8 mouse cellular contexts compared by ENCODE assay signal in genomic region chrX:60403062-60403763, GRCm38 (mm10).
A peak's percentile ranks its signal among the peaks of the same experiment; 100 is the strongest.
DNase-seq lines count a peak whose midpoint lies in the region; ATAC-seq and TF ChIP-seq lines count a peak whose summit lies in the region.

No protein-coding gene starts in this region.

- no peak for TF ChIP-seq EP300 in MEL (IDR thresholded peaks at IDR 0.05; ENCODE audit: low read depth in 1 of 2, low read length in 2 of 2)

- H3K27ac ChIP-seq in MEL (ENCODE audit: control insufficient read depth, low read depth, low read length) = peak overlapping the region; percentile 62
- H3K27ac ChIP-seq in heart, embryonic 10.5 days = peak overlapping the region; percentile 86
- 0 out of 2 replicates have a peak overlapping the region, but pooled peaks have one; percentile 10 for H3K27ac ChIP-seq in kidney, embryonic 16.5 days (ENCODE audit: low read length)

- peak overlapping the region; percentile 98 for H3ac ChIP-seq in C2C12 (ENCODE audit: control insufficient read depth, insufficient read length, low read depth)

- intact Hi-C loops in left cerebral cortex, postnatal 14 days (cut with DNase I) = loop anchor here (5.0 kb wide), 2 partner anchors 376 to 1226 kb away; no protein-coding TSS in a partner anchor

- H3K79me3 ChIP-seq in C2C12 (ENCODE audit: low read depth) = peaks cover 10% of the 10 kb centered on the region

- TF ChIP-seq CTCF in C2C12 (IDR thresholded peaks at IDR 0.05; ENCODE audit: control insufficient read depth, insufficient read depth, insufficient read length) = no peak
- no peak for TF ChIP-seq CTCF in MEL (IDR thresholded peaks at IDR 0.05 in 2 of 3, conservative IDR thresholded peaks at IDR 0.05 in 1 of 3; ENCODE audit: control insufficient read depth in 1 of 3, insufficient read depth in 1 of 3, low read depth in 2 of 3, low read length in 3 of 3, poor library complexity in 1 of 3, severe bottlenecking in 1 of 3)

- WGBS in heart, embryonic 10.5 days = 13% methylated on average over 44 of the region's 46 CpGs
- WGBS in kidney, embryonic 16.5 days = 27% methylated on average over 44 of the region's 46 CpGs

- no peak for TF ChIP-seq RAD21 in MEL (IDR thresholded peaks at IDR 0.05; ENCODE audit: low read depth, low read length)

- peak overlapping the region; percentile 95 for H3K9ac ChIP-seq in MEL (ENCODE audit: control insufficient read depth, low read depth, low read length, poor library complexity, severe bottlenecking)
- peak overlapping the region; percentile 67 for H3K9ac ChIP-seq in kidney, embryonic 16.5 days (replicated peaks; ENCODE audit: low read length)

- ATAC-seq in kidney, embryonic 16.5 days (ENCODE audit: low FRiP score, low TSS enrichment) = peak; percentile 5; the same call in 1 of the 2 replicates

- no peak for TF ChIP-seq POLR2A in MEL (IDR thresholded peaks at IDR 0.05; ENCODE audit: control insufficient read depth in 1 of 2, insufficient read depth in 1 of 2, low read depth in 1 of 2, low read length in 2 of 2, poor library complexity in 1 of 2)

- H3K9me3 ChIP-seq in MEL (replicated peaks; ENCODE audit: insufficient read depth, low read length) = no peaks in the 10 kb centered on the region
- H3K9me3 ChIP-seq in heart, embryonic 10.5 days = no peaks in the 10 kb centered on the region
- no peaks in the 10 kb centered on the region for H3K9me3 ChIP-seq in kidney, embryonic 16.5 days (ENCODE audit: low read length)

- H3K4me2 ChIP-seq in kidney, embryonic 16.5 days (replicated peaks; ENCODE audit: low read depth, low read length) = peak overlapping the region; percentile 60

- peaks cover 8% of the 10 kb centered on the region for H3K79me2 ChIP-seq in C2C12 (ENCODE audit: control insufficient read depth, insufficient read depth)
- peaks cover 27% of the 10 kb centered on the region for H3K79me2 ChIP-seq in MEL (ENCODE audit: control insufficient read depth, insufficient read depth, low read length, poor library complexity)

- H3K4me1 ChIP-seq in MEL (ENCODE audit: control insufficient read depth in 1 of 2, insufficient read depth in 2 of 2, low read length in 2 of 2) = peaks cover 0 to 8% of the 10 kb centered on the region in 2 experiments; a peak in 2 of 4 replicates
- no peaks in the 10 kb centered on the region for H3K4me1 ChIP-seq in heart, embryonic 10.5 days
- H3K4me1 ChIP-seq in kidney, embryonic 16.5 days (ENCODE audit: insufficient read depth, low read length) = no peaks in the 10 kb centered on the region

- H3K4me3 ChIP-seq in C2C12 (ENCODE audit: insufficient read depth, poor library complexity, severe bottlenecking) (peak overlapping the region; percentile 34), MEL (ENCODE audit: control insufficient read depth in 1 of 2, insufficient read depth in 1 of 2, low read depth in 2 of 2, low read length in 2 of 2) (peak overlapping the region; percentile 80 to 90)
- H3K4me3 ChIP-seq in heart, embryonic 10.5 days = peak overlapping the region; percentile 73
- peak overlapping the region; percentile 68 for H3K4me3 ChIP-seq in kidney, embryonic 16.5 days (ENCODE audit: low read length)

- H3K36me3 ChIP-seq in C2C12 (ENCODE audit: control insufficient read depth, insufficient read depth) = no peaks in the 10 kb centered on the region
- peaks cover 0 to 12% of the 10 kb centered on the region in 2 experiments; a peak in 2 of 4 replicates for H3K36me3 ChIP-seq in MEL (ENCODE audit: control insufficient read depth in 1 of 2, insufficient read depth in 2 of 2, low read length in 2 of 2)
- H3K36me3 ChIP-seq in heart, embryonic 10.5 days = no peaks in the 10 kb centered on the region
- no peaks in the 10 kb centered on the region for H3K36me3 ChIP-seq in kidney, embryonic 16.5 days (ENCODE audit: insufficient read depth, low read length)

- DNase-seq in MEL (ENCODE audit: low read depth, low spot score) = peak; percentile 31
- peak; percentile 15 for DNase-seq in embryo, embryonic 10.5 days (ENCODE audit: low spot score)
- DNase-seq in heart, embryonic 10.5 days (ENCODE audit: low spot score) = peak; percentile 71
- DNase-seq in lung, postnatal 4 days = peak; percentile 17
- DNase-seq in spleen, postnatal 14 days (ENCODE audit: low spot score in 2 of 2) = peak; percentile 7 to 32
- no peak for DNase-seq in left cerebral cortex, postnatal 14 days (ENCODE audit: low spot score in 2 of 2)

- H3K27me3 ChIP-seq in C2C12 (ENCODE audit: control insufficient read depth, insufficient read depth, insufficient read length) (no peaks in the 10 kb centered on the region), MEL (ENCODE audit: control insufficient read depth in 1 of 2, insufficient read depth in 2 of 2, low read length in 2 of 2) (no peaks in the 10 kb centered on the region)
- H3K27me3 ChIP-seq in heart, embryonic 10.5 days (ENCODE audit: insufficient read depth, poor library complexity, severe bottlenecking) = peaks cover 13% of the 10 kb centered on the region
- no peaks in the 10 kb centered on the region for H3K27me3 ChIP-seq in kidney, embryonic 16.5 days (ENCODE audit: insufficient read depth, low read length)

TF ChIP-seq in C2C12, 6 proteins besides CTCF, POLR2A, EP300 and RAD21:
- TF ChIP-seq USF1 (IDR thresholded peaks at IDR 0.05; ENCODE audit: low read depth) (no peak), CEBPB (IDR thresholded peaks at IDR 0.05; ENCODE audit: low read depth) (no peak)

TF ChIP-seq in MEL, 35 proteins besides CTCF, POLR2A, EP300 and RAD21:
- TF ChIP-seq USF1 (IDR thresholded peaks at IDR 0.05; ENCODE audit: low read depth, low read length) (no peak), MAX (IDR thresholded peaks at IDR 0.05; ENCODE audit: low read length) (peak; percentile 30; the same call in 1 of the 2 replicates), POLR2AphosphoS2 (IDR thresholded peaks at IDR 0.05; ENCODE audit: low read length) (no peak), MYC (IDR thresholded peaks at IDR 0.05; ENCODE audit: low read depth, low read length) (no peak), MXI1 (IDR thresholded peaks at IDR 0.05; ENCODE audit: low read depth, low read length) (peak; percentile 79; the same call in 1 of the 2 replicates), MAFK (IDR thresholded peaks at IDR 0.05; ENCODE audit: borderline replicate concordance, low read depth, low read length) (no peak), POLR2AphosphoS5 (IDR thresholded peaks at IDR 0.05; ENCODE audit: borderline replicate concordance, low read depth, low read length) (no peak), SIN3A (IDR thresholded peaks at IDR 0.05; ENCODE audit: low read length) (peak; percentile 40; the same call in 1 of the 2 replicates)

Comparison
In these comparisons a context has a peak if more than half of its experiments do, and no peak if none do; other contexts are left out.
1. H3K4me3 ChIP-seq: peak in every context shown above with its lines; median percentile 85 in MEL; 73 in heart, embryonic 10.5 days; 68 in kidney, embryonic 16.5 days; 34 in C2C12.
2. DNase-seq: peak in MEL (single experiment), embryo, embryonic 10.5 days (single experiment), heart, embryonic 10.5 days (single experiment), lung, postnatal 4 days (2 of 2) and spleen, postnatal 14 days (2 of 2); none in left cerebral cortex, postnatal 14 days (0 of 2).
3. H3K27ac ChIP-seq: peak in every context shown above with its lines; median percentile 86 in heart, embryonic 10.5 days; 62 in MEL; 10 in kidney, embryonic 16.5 days.